Mouse (Mus musculus): ENCODE measurements at regions not wholly inside any gene's neighbourhood (a gene's known extent, or its start where the extent isn't known, plus 50 kb on each side); places are given as distances from the start of the nearest gene placed in this dataset.

DNA sequence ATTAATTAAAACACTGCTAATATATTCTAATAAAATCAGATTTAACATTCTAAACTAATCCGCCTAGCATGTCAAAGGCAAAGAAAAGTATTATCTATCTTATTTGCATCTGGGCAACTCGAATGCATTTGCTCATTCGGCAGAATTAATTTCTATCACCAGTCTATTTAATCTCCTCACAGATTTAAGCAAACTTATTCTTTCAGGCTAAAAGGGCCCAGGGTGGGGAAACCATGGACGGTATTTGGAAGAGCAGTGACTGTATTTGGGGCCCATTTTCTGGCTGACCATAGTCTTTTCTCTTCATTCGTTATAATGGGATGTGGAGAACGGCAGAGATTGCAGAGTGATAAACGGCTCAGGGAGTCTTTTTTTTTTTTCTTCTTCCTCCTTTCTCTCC lies 423.5 kb upstream of the Ubash3b start:
- no peak for TF ChIP-seq CTCF (IDR thresholded peaks at IDR 0.05; ENCODE audit: control insufficient read depth, insufficient read depth, insufficient read length)
- TF ChIP-seq USF1 (IDR thresholded peaks at IDR 0.05; ENCODE audit: low read depth) = no peak
- no peak for TF ChIP-seq MYOD1 (IDR thresholded peaks at IDR 0.05; ENCODE audit: control insufficient read depth, insufficient read length, low read depth)
- no peak for TF ChIP-seq CEBPB (IDR thresholded peaks at IDR 0.05; ENCODE audit: low read depth)
- TF ChIP-seq MAX (IDR thresholded peaks at IDR 0.05) = no peak
- no peak for TF ChIP-seq MYOG (IDR thresholded peaks at IDR 0.05; ENCODE audit: control insufficient read depth, extremely low read depth, insufficient read length)

Data from C2C12 (cell line).